Mouse (Mus musculus) erythroblast, embryonic 14.5 days (primary cell): ENCODE measurements around the gene Apoa5. TPM values are rescaled to one million over a fixed set of nuclear protein-coding genes. Genes with fewer than 3 reads are reported as not detected.

Source experiments
- H3K27me3 ChIP-seq: 2 replicates; pipeline ENCODE4 v1.6.1; 2012; ENCODE audit warnings: inconsistent platforms; ENCODE audit not compliant: control insufficient read depth
- H3K36me3 ChIP-seq: 2 replicates; pipeline ENCODE4 v1.6.1; 2012; ENCODE audit warnings: mild to moderate bottlenecking, inconsistent platforms; ENCODE audit not compliant: control insufficient read depth
- H3K4me1 ChIP-seq: 2 replicates; pipeline ENCODE4 v1.6.1; 2012; ENCODE audit warnings: inconsistent platforms; ENCODE audit not compliant: control insufficient read depth
- H3K4me3 ChIP-seq: replicated peaks from 2 replicates; pipeline ENCODE3; 2012; ENCODE audit warnings: moderate library complexity, mild to moderate bottlenecking, inconsistent platforms
- H3K9me3 ChIP-seq: 2 replicates; pipeline ENCODE4 v1.6.1; 2012; ENCODE audit warnings: low read length, inconsistent platforms, mixed read lengths; ENCODE audit not compliant: control insufficient read depth
- GATA1 ChIP-seq: IDR thresholded peaks from 2 replicates; pipeline ENCODE4 v1.6.1; 2012; ENCODE audit warnings: low read length, inconsistent platforms, mixed read lengths
- TAL1 ChIP-seq: IDR thresholded peaks from 3 replicates; pipeline ENCODE4 v1.6.1; 2012; ENCODE audit warnings: low read length, inconsistent platforms, mixed read lengths
- polyA plus RNA-seq: library from polyadenylated mRNA; stranded (reverse); fragments of >175 nt; gene quantifications from 2 replicates; pipeline ENCODE4 v1.2.3, GENCODE M21; 2012

Apoa5 gene
- polyA plus RNA-seq, 1 experiment, result not detected

DNA sequence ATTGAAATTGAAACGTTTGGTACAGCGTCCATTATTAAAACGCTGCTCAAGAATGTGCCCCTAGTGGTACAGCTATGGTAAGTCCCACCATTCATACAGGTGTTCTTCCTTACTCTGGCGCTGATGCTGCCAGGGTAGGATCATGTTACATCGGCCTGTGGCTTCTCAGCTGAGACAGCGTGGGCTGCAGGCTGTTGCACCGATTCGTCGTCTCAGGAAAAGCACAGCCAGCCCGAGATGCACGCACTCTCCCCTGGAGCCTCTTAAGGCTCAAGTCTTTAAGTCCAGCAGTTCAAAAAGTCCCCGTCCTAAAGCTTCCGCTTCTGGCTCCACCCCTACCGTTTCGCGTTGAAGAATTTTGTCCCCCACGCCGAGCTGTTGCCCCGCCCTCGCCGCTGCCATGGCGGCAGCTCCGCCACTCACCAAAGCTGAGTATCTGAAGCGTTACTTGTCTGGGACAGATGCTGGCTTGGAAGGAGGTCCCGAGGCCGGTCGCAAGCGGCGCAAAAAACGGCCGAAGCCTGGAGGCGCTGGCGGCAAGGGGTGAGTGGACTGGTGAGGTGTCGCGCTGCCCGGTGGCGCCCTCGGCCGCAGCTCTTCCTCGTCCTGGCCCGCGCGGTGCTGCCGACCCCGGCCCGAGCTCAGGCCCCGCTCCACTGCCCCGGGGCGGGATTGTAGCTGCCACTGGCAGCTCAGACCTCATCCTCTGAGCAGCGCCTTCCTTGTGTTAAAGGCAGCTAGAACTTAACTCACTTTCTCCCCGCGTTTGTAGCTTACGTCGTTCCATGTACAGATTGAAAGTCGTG lies 14.4 kb downstream of the Apoa5 start, which contains the start of gene Bud13:
Gene Bud13 (plus strand): TSS at position 378 of the 806 bp plus-strand sequence.
- peaks cover 58% of the 10 kb centered on the region for H3K36me3 ChIP-seq
- no peaks in the 10 kb centered on the region for H3K9me3 ChIP-seq
- peaks cover 19% of the 10 kb centered on the region for H3K4me1 ChIP-seq
- no peak for TF ChIP-seq GATA1
- no peak for TF ChIP-seq TAL1
- H3K4me3 ChIP-seq, result peak within 1 kb of the TSS; percentile 98
- H3K27me3 ChIP-seq, result no peaks in the 10 kb centered on the region

DNA sequence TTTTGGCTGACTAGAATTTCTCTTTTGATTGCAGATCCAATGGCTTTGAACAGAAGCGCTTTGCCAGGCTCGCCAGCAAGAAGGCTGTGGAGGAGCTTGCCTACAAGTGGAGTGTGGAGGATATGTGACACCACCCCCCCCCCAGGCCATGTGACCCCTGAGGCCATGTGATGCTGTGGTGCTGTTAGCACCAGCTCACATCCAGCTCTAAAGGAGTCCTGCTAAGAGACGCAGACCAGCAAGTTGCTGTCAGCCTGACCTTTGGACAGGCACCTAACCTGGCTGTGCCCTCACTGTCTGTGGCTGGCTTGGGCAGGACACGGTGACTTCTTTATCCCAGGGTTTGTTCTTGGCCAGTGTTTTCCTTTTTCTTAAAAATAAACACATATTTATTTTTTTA lies 29.9 kb downstream of the Apoa5 start:
- Histone ChIP-seq H3K4me3 (no peak overlapping the region), H3K4me1 (no peaks in the 10 kb centered on the region), H3K9me3 (no peaks in the 10 kb centered on the region), H3K36me3 (peaks cover 47% of the 10 kb centered on the region), H3K27me3 (no peaks in the 10 kb centered on the region)
- no peak for TF ChIP-seq TAL1
- TF ChIP-seq GATA1, result no peak

GRCm38 (mm10) chr9:46302142-46302541 lies 33.7 kb downstream of the Apoa5 start:
- Histone ChIP-seq H3K27me3 (no peaks in the 10 kb centered on the region; the same call in 1 of the 2 replicates), H3K36me3 (peaks cover 21% of the 10 kb centered on the region), H3K4me3 (no peak overlapping the region), H3K9me3 (no peaks in the 10 kb centered on the region), H3K4me1 (no peaks in the 10 kb centered on the region)
- TF ChIP-seq TAL1, result no peak
- no peak for TF ChIP-seq GATA1

DNA sequence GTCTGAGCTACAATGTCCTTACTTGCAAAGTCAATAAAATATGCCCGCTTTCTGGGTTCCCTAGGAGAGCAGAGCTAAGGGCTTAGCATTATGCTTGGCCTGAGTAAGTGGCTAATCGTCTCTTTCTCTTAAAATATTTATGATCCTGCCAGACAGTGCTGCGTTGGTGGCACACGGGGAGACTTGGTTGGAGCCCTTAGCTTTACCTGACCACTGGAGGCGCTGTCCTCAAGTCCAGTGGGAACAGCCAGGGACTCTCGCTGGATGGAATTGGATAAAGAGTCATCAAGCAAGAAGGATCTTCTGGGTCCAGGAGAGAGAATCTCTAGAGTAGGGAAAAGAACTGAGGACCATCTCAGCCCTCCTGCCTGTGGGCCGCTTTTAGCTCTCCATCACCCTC lies 40.7 kb downstream of the Apoa5 start:
- Histone ChIP-seq H3K4me3 (no peak overlapping the region), H3K4me1 (no peaks in the 10 kb centered on the region), H3K27me3 (peaks cover 11% of the 10 kb centered on the region), H3K36me3 (no peaks in the 10 kb centered on the region), H3K9me3 (no peaks in the 10 kb centered on the region)
- TF ChIP-seq GATA1 (no peak), TAL1 (no peak)

- Histone ChIP-seq H3K4me1 (no peaks in the 10 kb centered on the region), H3K9me3 (peaks cover 7% of the 10 kb centered on the region), H3K36me3 (no peaks in the 10 kb centered on the region), H3K27me3 (peaks cover 2% of the 10 kb centered on the region; the same call in 1 of the 2 replicates), H3K4me3 (no peak overlapping the region)
- TF ChIP-seq GATA1 (no peak), TAL1 (no peak)
Measured at GRCm38 (mm10) chr9:46314507-46314906, 46.1 kb downstream of the Apoa5 start.

DNA sequence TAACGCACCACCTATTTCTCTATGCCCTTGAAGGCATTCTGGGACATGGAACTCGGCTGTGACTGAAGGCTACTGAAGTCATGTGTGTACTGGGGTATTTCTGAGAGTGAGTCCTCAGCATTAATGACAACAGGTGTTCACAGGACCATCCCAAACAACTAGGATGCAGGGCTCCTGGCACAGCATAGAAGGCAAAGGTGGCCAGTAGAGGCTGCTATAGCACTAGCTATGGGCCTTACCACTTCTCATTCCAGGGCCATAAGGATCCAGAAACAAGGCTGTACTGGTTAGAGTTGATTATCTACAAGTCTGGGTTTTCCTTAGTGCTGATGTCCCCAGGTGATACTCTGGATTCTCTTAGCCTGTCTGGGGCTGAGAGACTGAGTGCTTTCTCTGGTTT lies 46.5 kb downstream of the Apoa5 start:
- Histone ChIP-seq H3K9me3 (peaks cover 9% of the 10 kb centered on the region), H3K36me3 (no peaks in the 10 kb centered on the region), H3K27me3 (peaks cover 2% of the 10 kb centered on the region; the same call in 1 of the 2 replicates), H3K4me3 (no peak overlapping the region), H3K4me1 (no peaks in the 10 kb centered on the region)
- TF ChIP-seq TAL1 (no peak), GATA1 (no peak)

- H3K4me3 ChIP-seq, result no peak overlapping the region
- peaks cover 11% of the 10 kb centered on the region for H3K9me3 ChIP-seq
- no peaks in the 10 kb centered on the region for H3K36me3 ChIP-seq
- no peak for TF ChIP-seq GATA1
- no peak for TF ChIP-seq TAL1
- peaks cover 2% of the 10 kb centered on the region; the same call in 1 of the 2 replicates for H3K27me3 ChIP-seq
- no peaks in the 10 kb centered on the region for H3K4me1 ChIP-seq
Measured at GRCm38 (mm10) chr9:46315807-46316365, 47.5 kb downstream of the Apoa5 start.

DNA sequence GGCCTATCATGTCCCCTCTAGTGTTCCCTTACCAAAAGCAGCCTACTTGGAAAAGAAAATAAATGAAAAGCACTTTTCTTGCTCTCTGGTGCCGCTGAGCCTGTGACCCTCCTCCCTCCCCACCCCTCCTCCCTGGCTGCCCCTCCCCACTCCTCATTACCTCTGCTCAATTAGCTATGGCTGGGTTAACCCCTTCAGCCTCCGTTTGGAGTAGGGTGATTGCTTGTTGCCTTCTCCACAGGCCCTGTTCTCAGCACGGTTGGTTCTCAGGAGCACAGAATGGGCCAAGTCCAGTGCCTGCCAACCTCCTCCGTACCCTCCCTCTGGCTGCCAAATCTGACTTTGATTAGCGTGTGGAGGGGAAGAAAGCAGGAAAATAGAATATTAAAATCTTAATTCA lies 48.0 kb downstream of the Apoa5 start:
- no peaks in the 10 kb centered on the region for H3K4me1 ChIP-seq
- TF ChIP-seq TAL1 (no peak), GATA1 (no peak)
- peaks cover 11% of the 10 kb centered on the region for H3K9me3 ChIP-seq
- no peaks in the 10 kb centered on the region for H3K36me3 ChIP-seq
- no peak overlapping the region for H3K4me3 ChIP-seq
- H3K27me3 ChIP-seq, result peaks cover 2% of the 10 kb centered on the region; the same call in 1 of the 2 replicates

DNA sequence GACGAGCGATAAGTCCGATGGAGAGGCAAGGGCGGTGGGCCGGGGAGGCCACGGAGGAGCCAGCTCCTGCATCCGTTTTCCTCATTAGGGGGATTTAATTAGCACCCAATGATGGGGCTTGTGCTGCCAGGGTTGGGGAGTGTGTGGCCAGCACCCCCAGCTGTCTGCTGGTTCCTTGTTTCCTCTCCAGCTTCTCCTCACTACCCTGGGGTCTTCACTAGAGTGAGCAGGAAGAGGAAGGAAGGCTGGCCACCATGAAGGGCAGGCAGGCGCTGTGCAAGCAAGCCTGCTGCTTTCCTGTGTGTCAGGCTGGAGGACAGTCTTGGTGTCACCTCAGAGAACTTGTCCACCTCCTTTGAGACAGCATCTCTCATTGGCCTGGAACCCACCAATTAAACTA lies 48.5 kb downstream of the Apoa5 start:
- no peak overlapping the region for H3K4me3 ChIP-seq
- peaks cover 2% of the 10 kb centered on the region; the same call in 1 of the 2 replicates for H3K27me3 ChIP-seq
- H3K36me3 ChIP-seq, result no peaks in the 10 kb centered on the region
- H3K4me1 ChIP-seq, result no peaks in the 10 kb centered on the region
- TF ChIP-seq GATA1, result no peak
- no peak for TF ChIP-seq TAL1
- H3K9me3 ChIP-seq, result peaks cover 11% of the 10 kb centered on the region
